Mouse (Mus musculus): ENCODE measurements around the gene Dnajb6.

DNA sequence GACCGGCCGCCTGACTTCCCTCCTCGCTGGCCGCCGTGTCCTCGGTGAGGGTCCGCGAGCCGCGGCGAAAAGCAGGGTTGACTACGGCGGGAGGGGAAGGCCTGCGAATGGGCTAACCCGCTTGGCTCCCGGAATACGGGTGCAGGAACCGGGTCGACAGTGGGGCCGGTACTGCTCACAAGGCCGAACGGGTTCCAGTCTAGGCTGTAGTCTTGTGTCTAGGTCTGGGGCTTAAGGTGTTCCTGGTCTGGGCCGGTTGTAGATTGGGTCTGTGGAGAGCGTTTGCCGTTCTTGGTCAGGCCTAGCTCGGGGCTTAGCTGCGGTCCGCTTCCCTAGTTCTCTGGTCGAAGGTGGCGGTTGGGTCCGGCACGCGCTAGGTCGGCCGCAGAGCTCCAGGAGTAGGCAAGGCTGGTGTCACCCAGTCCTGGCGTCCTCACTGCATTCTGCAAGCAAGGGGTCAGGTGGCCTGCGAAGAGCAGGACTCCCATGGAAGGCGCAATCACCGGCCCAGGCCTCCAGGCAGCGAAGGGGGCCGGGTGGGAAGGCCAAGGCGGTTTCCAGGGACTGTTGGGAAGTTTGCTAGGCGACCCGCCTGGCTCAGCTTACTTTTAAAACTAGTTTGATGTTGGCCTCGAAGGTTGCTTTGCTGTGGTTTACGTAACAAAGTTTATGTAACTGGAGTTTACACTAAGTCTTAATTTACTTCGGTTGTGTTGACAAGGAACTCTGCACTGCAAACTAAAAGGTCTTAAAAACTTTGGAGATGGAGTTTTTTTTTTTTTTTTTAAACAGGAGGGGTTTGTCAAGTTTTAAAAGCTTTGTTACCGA lies 799 bp downstream of the Dnajb6 start:
- TF ChIP-seq POLR2A (IDR thresholded peaks at IDR 0.05; ENCODE audit: low read depth, low read length) (no peak), CTCF (conservative IDR thresholded peaks at IDR 0.05; ENCODE audit: insufficient read depth, insufficient read length, low read depth, low read length) (no peak)
